Mouse (Mus musculus) splenic B cell, adult 2 months (primary cell): Measurements from ENCODE around the gene Tm4sf19.
"Not testable (repeated sequence)": the region's sequence is repeated elsewhere in the genome, so short reads cannot be mapped to it uniquely, and the experiment has no call there.

ENCODE experiments used
- DNase-seq: peaks from one replicate; pipeline ENCODE4 v3.0.0-alpha.2; 2011; ENCODE audit warnings: low read depth, low spot score
- H3K27me3 ChIP-seq: 2 replicates; pipeline ENCODE4 v1.6.1; 2012; ENCODE audit warnings: mild to moderate bottlenecking, low read length, moderate library complexity, mixed read lengths; ENCODE audit not compliant: control insufficient read depth, poor library complexity, insufficient read depth, severe bottlenecking
- H3K36me3 ChIP-seq: 2 replicates; pipeline ENCODE4 v1.6.1; 2012; ENCODE audit warnings: mild to moderate bottlenecking, low read length, moderate library complexity, mixed read lengths; ENCODE audit not compliant: control insufficient read depth, poor library complexity, insufficient read depth, severe bottlenecking

Tm4sf19 gene

DNA sequence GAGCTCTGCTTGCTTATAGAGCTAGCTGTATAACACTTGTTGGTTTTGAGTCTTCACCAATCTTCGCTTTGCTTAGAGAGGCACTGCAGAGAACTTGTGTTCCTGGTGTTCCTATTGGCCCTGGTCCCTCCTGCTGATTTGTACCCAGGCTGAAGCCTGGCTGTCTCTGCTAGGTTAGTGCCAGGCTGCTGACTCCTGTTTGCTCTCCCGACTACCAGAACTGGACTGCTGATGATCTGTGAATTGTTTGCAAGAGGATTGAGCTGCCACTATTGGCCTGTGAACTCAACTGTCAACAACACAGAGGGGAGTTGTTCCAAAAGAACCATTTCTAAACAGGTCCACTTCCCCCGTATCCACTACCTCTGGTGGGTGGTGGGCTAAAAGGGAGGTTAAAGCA is 41.1 kb downstream of the Tm4sf19 start:
- no peak for DNase-seq

DNA sequence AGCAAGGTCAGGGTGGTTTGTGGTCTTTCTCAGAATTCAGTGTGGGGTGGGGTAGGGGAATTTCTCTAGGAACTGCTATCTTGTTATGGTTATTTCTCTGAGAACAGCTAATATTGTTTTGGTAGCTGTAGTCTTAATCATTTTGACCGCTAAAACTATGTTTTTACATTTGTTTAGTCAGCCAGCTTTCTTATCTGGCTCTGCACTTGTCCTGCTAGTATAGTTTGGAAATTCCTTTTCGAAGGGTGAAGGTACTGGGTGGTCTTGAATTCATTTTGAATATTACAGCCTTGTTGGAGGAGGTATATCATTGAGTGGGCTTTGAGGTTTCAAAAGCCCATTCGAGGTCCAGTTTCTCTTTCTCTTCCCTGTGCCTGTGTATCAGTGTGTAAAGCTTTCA is 44.3 kb downstream of the Tm4sf19 start:
- not testable (repeated sequence) for DNase-seq, H3K27me3 ChIP-seq, H3K36me3 ChIP-seq

More for the DNA sequence above, 41.1 kb downstream of the Tm4sf19 start:
- H3K36me3 ChIP-seq: no peaks in the 10 kb centered on the region
- H3K27me3 ChIP-seq: no peaks in the 10 kb centered on the region

DNA sequence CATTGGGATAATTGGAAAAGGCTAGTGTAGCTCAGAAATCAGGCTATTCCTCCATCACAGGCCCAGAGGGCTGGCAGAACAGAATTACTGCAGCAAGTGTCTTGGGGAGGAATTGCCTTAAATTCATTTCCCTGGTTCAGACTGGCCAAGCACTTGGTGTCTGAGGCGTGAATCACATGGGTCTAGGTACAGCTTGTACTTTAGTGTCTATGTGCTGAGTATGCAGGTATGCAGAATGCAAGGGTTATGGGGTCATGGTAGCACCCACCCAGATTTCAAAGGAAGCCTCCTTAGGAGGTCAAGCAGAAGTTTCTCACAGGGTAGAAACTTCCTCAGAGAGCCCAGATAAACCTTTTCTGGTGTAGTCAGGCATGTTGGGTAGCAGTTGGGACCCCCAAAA is 45.3 kb downstream of the Tm4sf19 start:
- DNase-seq: no peak
- no peaks in the 10 kb centered on the region for H3K36me3 ChIP-seq
- no peaks in the 10 kb centered on the region for H3K27me3 ChIP-seq

DNA sequence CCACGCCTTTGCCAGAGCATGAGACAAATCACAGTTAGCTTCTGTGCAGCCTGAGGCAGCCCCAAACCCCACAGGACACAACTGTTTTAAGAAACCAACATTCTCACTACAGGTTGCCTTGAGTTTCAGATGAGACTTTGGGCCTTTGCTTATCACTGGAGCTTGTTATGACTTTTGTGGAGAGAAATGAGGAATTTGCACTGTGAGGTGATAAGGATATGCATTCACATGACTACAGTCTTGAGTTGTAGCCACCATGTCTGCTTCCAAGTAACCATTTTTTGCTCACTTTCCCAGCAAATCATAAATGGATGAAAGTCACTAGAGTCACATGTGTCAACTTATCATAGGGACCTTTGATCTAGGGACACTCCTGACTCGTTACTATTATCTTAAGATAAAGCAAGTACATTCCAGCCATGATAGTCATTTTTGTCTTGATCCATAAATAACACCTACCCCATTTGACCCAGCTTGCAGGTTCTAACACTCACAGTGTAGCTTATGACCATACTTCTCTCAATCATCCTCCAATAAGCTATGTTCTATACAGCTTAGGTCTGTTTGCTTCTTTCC is 46.3 kb downstream of the Tm4sf19 start:
- Histone ChIP-seq H3K27me3 (no peaks in the 10 kb centered on the region), H3K36me3 (0 out of 2 replicates have a peak, but pooled peaks cover under 1% of the 10 kb centered on the region)
- DNase-seq: no peak

DNA sequence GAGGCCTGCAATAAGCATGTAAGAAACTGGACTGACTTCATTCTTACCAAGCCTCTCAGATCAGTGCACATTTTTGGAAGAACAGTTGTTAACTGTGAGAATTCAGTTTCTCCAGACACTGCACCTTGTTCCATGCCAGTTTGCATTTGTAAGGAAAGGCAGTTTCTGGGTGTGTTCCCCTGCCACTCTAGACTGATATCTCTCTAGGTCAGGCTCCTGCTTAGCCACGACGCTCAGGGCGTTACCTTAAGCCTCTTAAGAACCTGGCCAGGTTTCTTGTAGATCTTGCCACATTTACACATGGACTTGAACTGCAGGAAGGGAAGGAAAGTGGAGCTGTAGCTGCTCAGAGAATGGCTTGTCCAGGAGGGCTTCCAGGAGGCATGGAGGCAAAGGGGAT is 49.4 kb downstream of the Tm4sf19 start:
- DNase-seq: no peak
- Histone ChIP-seq H3K36me3 (peaks cover 2% of the 10 kb centered on the region; the same call in 1 of the 2 replicates), H3K27me3 (no peaks in the 10 kb centered on the region)

DNA sequence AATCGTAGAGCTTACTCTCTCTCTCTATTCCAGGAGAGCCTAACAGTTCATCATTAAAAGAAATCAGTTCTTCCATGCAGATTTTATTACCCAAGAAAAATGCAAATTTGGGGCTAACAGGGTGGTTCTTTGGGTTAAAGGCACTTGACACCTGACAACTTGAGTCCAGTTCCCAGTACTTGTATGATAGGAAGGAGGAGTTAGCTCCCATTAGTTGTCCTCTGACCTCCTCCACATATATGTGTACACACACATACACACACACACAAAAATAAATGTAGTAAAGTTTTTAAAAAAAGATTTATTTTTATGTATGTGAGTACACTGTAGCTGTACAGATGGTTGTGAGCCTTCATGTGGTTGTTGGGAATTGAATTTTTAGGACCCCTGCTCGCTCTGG is 49.8 kb downstream of the Tm4sf19 start:
- H3K36me3 ChIP-seq: peaks cover 2% of the 10 kb centered on the region; the same call in 1 of the 2 replicates
- no peaks in the 10 kb centered on the region for H3K27me3 ChIP-seq
- DNase-seq: no peak

DNA sequence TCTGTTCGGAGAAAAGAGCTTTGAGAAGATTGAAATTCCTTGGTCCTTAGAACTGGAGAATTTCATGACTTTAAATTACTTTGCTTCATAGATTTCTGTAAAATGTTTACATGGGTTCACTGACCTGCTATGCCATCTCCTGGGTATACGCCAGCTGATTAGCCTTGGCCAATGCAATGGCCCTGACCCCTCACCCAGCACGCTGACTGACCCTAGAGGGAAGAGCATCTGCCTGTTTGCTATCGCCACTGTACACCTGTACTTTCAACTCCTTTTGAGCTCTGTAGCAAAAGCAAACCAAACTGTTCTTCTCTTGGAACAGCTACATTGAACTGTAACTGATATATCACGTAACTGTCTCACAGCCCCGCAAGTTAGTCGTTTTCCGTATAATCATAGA is 52.8 kb downstream of the Tm4sf19 start:
- peaks cover 4% of the 10 kb centered on the region; the same call in 1 of the 2 replicates for H3K36me3 ChIP-seq
- no peak for DNase-seq
- no peaks in the 10 kb centered on the region for H3K27me3 ChIP-seq

DNA sequence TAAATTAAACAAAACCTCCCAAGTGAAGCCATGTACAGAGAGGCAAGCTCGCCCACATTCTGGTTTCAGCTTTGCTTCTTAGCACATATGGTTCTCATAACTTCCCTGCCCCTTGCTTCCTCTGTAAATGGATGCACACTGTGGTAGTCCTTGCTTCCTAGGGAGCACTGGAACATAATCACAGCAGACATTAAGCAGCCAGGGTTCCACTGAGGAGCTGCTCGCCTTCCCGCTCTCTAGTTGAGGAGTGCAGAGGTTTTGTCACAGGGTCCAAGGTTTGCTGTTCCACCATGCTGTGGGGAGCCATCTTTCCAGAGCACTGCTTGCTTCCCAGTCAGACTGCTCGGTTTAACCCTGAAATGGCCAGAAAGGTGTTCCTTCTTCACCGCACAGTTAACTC is 54.3 kb downstream of the Tm4sf19 start:
- no peak for DNase-seq
- peaks cover 4% of the 10 kb centered on the region; the same call in 1 of the 2 replicates for H3K36me3 ChIP-seq

DNA sequence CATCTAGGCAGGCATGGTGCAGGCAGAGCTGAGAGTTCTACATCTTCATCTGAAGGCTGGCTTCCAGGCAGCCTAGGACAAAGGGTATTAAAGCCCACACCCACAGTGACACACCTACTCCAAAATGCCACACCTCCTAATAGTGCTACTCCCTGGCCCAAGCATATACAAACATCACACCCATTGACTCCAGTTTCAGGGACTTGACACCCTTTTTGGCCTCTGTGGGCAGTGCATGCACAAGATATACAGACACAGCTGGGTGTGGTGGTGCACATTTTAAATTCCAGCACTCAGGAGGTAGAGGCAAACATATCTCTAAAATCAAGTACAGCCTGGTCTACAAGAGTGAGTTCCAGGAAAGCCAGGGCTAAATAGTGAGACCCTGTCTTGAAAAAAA is 55.8 kb downstream of the Tm4sf19 start:
- H3K27me3 ChIP-seq: no peaks in the 10 kb centered on the region

More for the DNA sequence above, 54.3 kb downstream of the Tm4sf19 start:
- H3K27me3 ChIP-seq: no peaks in the 10 kb centered on the region

DNA sequence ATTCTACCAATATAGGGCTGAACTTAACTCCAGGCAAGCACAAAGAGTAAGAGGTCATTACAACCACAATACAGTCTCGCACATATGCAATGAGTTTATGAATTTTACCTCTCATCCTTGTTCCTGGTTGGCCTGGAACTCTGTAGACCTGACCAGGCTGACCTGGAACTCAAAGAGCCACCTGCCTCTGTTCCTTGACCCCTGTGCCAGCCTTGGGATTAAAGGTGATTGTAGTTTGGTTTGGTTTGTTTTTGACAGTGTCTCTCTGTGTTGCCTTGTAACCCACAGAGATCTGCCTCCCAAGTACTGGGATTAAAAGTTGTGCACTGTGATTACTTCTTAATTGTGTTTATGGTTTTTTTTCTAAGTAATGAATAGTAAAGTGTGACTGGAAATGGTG is 56.5 kb downstream of the Tm4sf19 start:
- H3K27me3 ChIP-seq: no peaks in the 10 kb centered on the region
- H3K36me3 ChIP-seq: peaks cover 3% of the 10 kb centered on the region; the same call in 1 of the 2 replicates
- DNase-seq: no peak

More for the DNA sequence above, 55.8 kb downstream of the Tm4sf19 start:
- peaks cover 4% of the 10 kb centered on the region; the same call in 1 of the 2 replicates for H3K36me3 ChIP-seq
- DNase-seq: no peak
